Mouse (Mus musculus) gastrocnemius, postnatal 36 days (tissue): Measurements from ENCODE around the gene Gm49369. TPM values are rescaled to one million over a fixed set of nuclear protein-coding genes. Genes with fewer than 3 reads are reported as not detected.
"Not testable (repeated sequence)": the region's sequence is repeated elsewhere in the genome, so short reads cannot be mapped to it uniquely, and the experiment has no call there.

Experiments
- DNase-seq, 2 experiments: peaks; one replicate each; pipeline ENCODE4 v3.0.0; 2022
- intact Hi-C: fragments of 180-260 bp; cut with DNase I; formaldehyde crosslinking; loops from one replicate; pipeline ENCODE4 v1.15.1; 2025
- long read RNA-seq, 2 experiments: library from polyadenylated mRNA; stranded (forward); transcript quantifications; one replicate each; pipeline ENCODE4 v2.0.0; 2021
- total RNA-seq, 2 experiments: library from RNA; stranded (reverse); gene quantifications; 2 replicates each; pipeline ENCODE4 v1.2.3; 2021

Gm49369 gene
- 1 to 10 TPM; 3.9 to 9.2 TPM for total RNA-seq
- long read RNA-seq, experiment 1, partial matches to known transcripts, result 0 of 1 reads
- long read RNA-seq, experiment 1, other reads (novel, unspliced or antisense), result 1 of 1 reads
- long read RNA-seq, experiment 2, result 0 reads

GRCm38 (mm10) chr7:142382567-142382966 is at the start of gene Gm49369:
Gm49369 (minus strand) TSS chr7:142382667.
- DNase-seq, result no peak
- intact Hi-C loops, result no loop called here

GRCm38 (mm10) chr7:142431106-142431505 is 48.6 kb upstream of the Gm49369 start:
- intact Hi-C loops, result loop anchor here (5.0 kb wide), 1 partner anchor 39 kb away; no protein-coding TSS in a partner anchor
- no peak for DNase-seq

- DNase-seq, result peak in 1 of 2 experiments; percentile 26
- intact Hi-C loops, result loop anchor here (5.0 kb wide), 1 partner anchor 38 kb away; no protein-coding TSS in a partner anchor
Observed at GRCm38 (mm10) chr7:142430160-142430678, 47.8 kb upstream of the Gm49369 start.

GRCm38 (mm10) chr7:142428213-142428612 is 45.7 kb upstream of the Gm49369 start:
- intact Hi-C loops, result no loop called here

GRCm38 (mm10) chr7:142425641-142426213 is 43.3 kb upstream of the Gm49369 start:
- intact Hi-C loops, result loop anchor here (2.0 kb wide), 1 partner anchor 91 kb away; no protein-coding TSS in a partner anchor
- peak in 1 of 2 experiments; percentile 27 for DNase-seq

More at GRCm38 (mm10) chr7:142428213-142428612, 45.7 kb upstream of the Gm49369 start:
- no peak for DNase-seq

- intact Hi-C loops, result no loop called here
- no peak for DNase-seq
Observed at GRCm38 (mm10) chr7:142421826-142422225, 39.4 kb upstream of the Gm49369 start.

- DNase-seq, result no peak
- intact Hi-C loops, result no loop called here
Observed at GRCm38 (mm10) chr7:142419887-142420286, 37.4 kb upstream of the Gm49369 start.

- no peak for DNase-seq
- intact Hi-C loops, result no loop called here
Observed at GRCm38 (mm10) chr7:142418679-142419078, 36.2 kb upstream of the Gm49369 start.

- DNase-seq, result no peak
- intact Hi-C loops, result no loop called here
Observed at GRCm38 (mm10) chr7:142418027-142418426, 35.6 kb upstream of the Gm49369 start.

- intact Hi-C loops, result no loop called here
- DNase-seq, result no peak
Observed at GRCm38 (mm10) chr7:142416225-142416624, 33.8 kb upstream of the Gm49369 start.

- no peak for DNase-seq
- intact Hi-C loops, result no loop called here
Observed at GRCm38 (mm10) chr7:142415314-142415713, 32.8 kb upstream of the Gm49369 start.

GRCm38 (mm10) chr7:142413285-142413684 is 30.8 kb upstream of the Gm49369 start:
- intact Hi-C loops, result no loop called here
- no peak for DNase-seq

- intact Hi-C loops, result no loop called here
- DNase-seq, result no peak
Observed at GRCm38 (mm10) chr7:142409603-142410002, 27.1 kb upstream of the Gm49369 start.

- intact Hi-C loops, result no loop called here
- DNase-seq, result no peak
Observed at GRCm38 (mm10) chr7:142408686-142409085, 26.2 kb upstream of the Gm49369 start.

- DNase-seq, result no peak
- intact Hi-C loops, result no loop called here
Observed at GRCm38 (mm10) chr7:142407935-142408334, 25.5 kb upstream of the Gm49369 start.

- DNase-seq, intact Hi-C loops: not testable (repeated sequence)
Observed at GRCm38 (mm10) chr7:142405134-142405533, 22.7 kb upstream of the Gm49369 start.

GRCm38 (mm10) chr7:142403591-142403990 is 21.1 kb upstream of the Gm49369 start:
- no peak for DNase-seq
- intact Hi-C loops, result no loop called here

GRCm38 (mm10) chr7:142400750-142401142 is 18.3 kb upstream of the Gm49369 start:
- DNase-seq, result no peak

GRCm38 (mm10) chr7:142400112-142400749 is 17.8 kb upstream of the Gm49369 start:
- DNase-seq, result no peak
- intact Hi-C loops, result no loop called here

More at GRCm38 (mm10) chr7:142400750-142401142, 18.3 kb upstream of the Gm49369 start:
- intact Hi-C loops, result no loop called here

- no peak for DNase-seq
- intact Hi-C loops, result no loop called here
Observed at GRCm38 (mm10) chr7:142399250-142399649, 16.8 kb upstream of the Gm49369 start.

GRCm38 (mm10) chr7:142398052-142398451 is 15.6 kb upstream of the Gm49369 start:
- intact Hi-C loops, result no loop called here

More at GRCm38 (mm10) chr7:142398052-142398451, 15.6 kb upstream of the Gm49369 start:
- DNase-seq, result no peak
